Mouse (Mus musculus): ENCODE measurements at regions not wholly inside any gene's neighbourhood (a gene's known extent, or its start where the extent isn't known, plus 50 kb on each side); places are given as distances from the start of the nearest gene placed in this dataset.

GRCm38 (mm10) chr14:86211654-86212053 lies 929.4 kb downstream of the Diaph3 start:
- WGBS, result 99% methylated on average over 3 of the region's 3 CpGs
- intact Hi-C loops (cut with DNase I), result no loop called here
- Histone ChIP-seq H3K79me2 (replicated peaks; ENCODE audit: control insufficient read depth, insufficient read depth, low read length) (no peaks in the 10 kb centered on the region), H3K4me3 (no peak overlapping the region), H3K9ac (ENCODE audit: low read depth, low read length) (no peak overlapping the region), H3K36me3 (ENCODE audit: control insufficient read depth, insufficient read depth, low read length) (no peaks in the 10 kb centered on the region), H3K27ac (no peak overlapping the region), H3K27me3 (ENCODE audit: control insufficient read depth, insufficient read depth, low read length) (no peaks in the 10 kb centered on the region), H3K4me1 (ENCODE audit: control insufficient read depth, insufficient read depth, low read length) (no peaks in the 10 kb centered on the region)
- DNase-seq, result no peak
- TF ChIP-seq CTCF (IDR thresholded peaks at IDR 0.05), result no peak
- no peak for TF ChIP-seq EP300 (IDR thresholded peaks at IDR 0.05; ENCODE audit: insufficient read depth, low read depth, low read length)
- TF ChIP-seq POLR2A (IDR thresholded peaks at IDR 0.05; ENCODE audit: insufficient read depth, low read depth, low read length), result no peak

- Histone ChIP-seq H3K4me1 (ENCODE audit: control insufficient read depth, insufficient read depth, low read length) (no peaks in the 10 kb centered on the region), H3K9ac (ENCODE audit: low read depth, low read length) (no peak overlapping the region), H3K27ac (no peak overlapping the region), H3K4me3 (no peak overlapping the region), H3K27me3 (ENCODE audit: control insufficient read depth, insufficient read depth, low read length) (no peaks in the 10 kb centered on the region), H3K79me2 (replicated peaks; ENCODE audit: control insufficient read depth, insufficient read depth, low read length) (no peaks in the 10 kb centered on the region), H3K36me3 (ENCODE audit: control insufficient read depth, insufficient read depth, low read length) (no peaks in the 10 kb centered on the region)
- TF ChIP-seq EP300 (IDR thresholded peaks at IDR 0.05; ENCODE audit: insufficient read depth, low read depth, low read length) (no peak), POLR2A (IDR thresholded peaks at IDR 0.05; ENCODE audit: insufficient read depth, low read depth, low read length) (no peak), CTCF (IDR thresholded peaks at IDR 0.05) (no peak)
- DNase-seq, result no peak
- intact Hi-C loops (cut with DNase I), result no loop called here
- 77% methylated on average over 7 of the region's 7 CpGs for WGBS
These were observed 936.5 kb downstream of the Diaph3 start for GRCm38 (mm10) chr14:86204582-86204981.

GRCm38 (mm10) chr14:86197864-86198263 lies 943.2 kb downstream of the Diaph3 start:
- TF ChIP-seq POLR2A (IDR thresholded peaks at IDR 0.05; ENCODE audit: insufficient read depth, low read depth, low read length), result no peak
- TF ChIP-seq EP300 (IDR thresholded peaks at IDR 0.05; ENCODE audit: insufficient read depth, low read depth, low read length), result no peak
- TF ChIP-seq CTCF (IDR thresholded peaks at IDR 0.05), result no peak
- Histone ChIP-seq H3K27me3 (ENCODE audit: control insufficient read depth, insufficient read depth, low read length) (no peaks in the 10 kb centered on the region), H3K9ac (ENCODE audit: low read depth, low read length) (no peak overlapping the region), H3K4me1 (ENCODE audit: control insufficient read depth, insufficient read depth, low read length) (no peaks in the 10 kb centered on the region), H3K79me2 (replicated peaks; ENCODE audit: control insufficient read depth, insufficient read depth, low read length) (no peaks in the 10 kb centered on the region), H3K36me3 (ENCODE audit: control insufficient read depth, insufficient read depth, low read length) (no peaks in the 10 kb centered on the region), H3K4me3 (no peak overlapping the region), H3K27ac (no peak overlapping the region)
- no peak for DNase-seq
- intact Hi-C loops (cut with DNase I), result no loop called here
- WGBS, result 86% methylated on average over 4 of the region's 4 CpGs

GRCm38 (mm10) chr14:86184663-86185381 lies 956.2 kb downstream of the Diaph3 start:
- no peaks in the 10 kb centered on the region for H3K36me3 ChIP-seq (ENCODE audit: control insufficient read depth, insufficient read depth, low read length)
- intact Hi-C loops (cut with DNase I), result no loop called here
- no peaks in the 10 kb centered on the region for H3K79me2 ChIP-seq (replicated peaks; ENCODE audit: control insufficient read depth, insufficient read depth, low read length)
- H3K27me3 ChIP-seq (ENCODE audit: control insufficient read depth, insufficient read depth, low read length), result no peaks in the 10 kb centered on the region
- no peak for TF ChIP-seq EP300 (IDR thresholded peaks at IDR 0.05; ENCODE audit: insufficient read depth, low read depth, low read length)
- no peak for TF ChIP-seq POLR2A (IDR thresholded peaks at IDR 0.05; ENCODE audit: insufficient read depth, low read depth, low read length)
- no peak for TF ChIP-seq CTCF (IDR thresholded peaks at IDR 0.05)
- 63% methylated on average over 4 of the region's 4 CpGs for WGBS
- no peak for DNase-seq
- H3K4me1 ChIP-seq (ENCODE audit: control insufficient read depth, insufficient read depth, low read length), result no peaks in the 10 kb centered on the region
- no peak overlapping the region for H3K9ac ChIP-seq (ENCODE audit: low read depth, low read length)
- H3K27ac ChIP-seq, result no peak overlapping the region
- H3K4me3 ChIP-seq, result no peak overlapping the region

- H3K4me3 ChIP-seq, result no peak overlapping the region
- 80% methylated on average over 4 of the region's 4 CpGs for whole genome bisulfite sequencing
These were observed 962.5 kb downstream of the Diaph3 start for GRCm38 (mm10) chr14:86178517-86178916.

GRCm38 (mm10) chr14:86171118-86171517 lies 969.9 kb downstream of the Diaph3 start:
- Histone ChIP-seq H3K27ac (no peak overlapping the region), H3K79me2 (replicated peaks; ENCODE audit: control insufficient read depth, insufficient read depth, low read length) (no peaks in the 10 kb centered on the region), H3K27me3 (ENCODE audit: control insufficient read depth, insufficient read depth, low read length) (no peaks in the 10 kb centered on the region), H3K9ac (ENCODE audit: low read depth, low read length) (no peak overlapping the region), H3K36me3 (ENCODE audit: control insufficient read depth, insufficient read depth, low read length) (no peaks in the 10 kb centered on the region), H3K4me1 (ENCODE audit: control insufficient read depth, insufficient read depth, low read length) (no peaks in the 10 kb centered on the region), H3K4me3 (no peak overlapping the region)
- DNase-seq, result no peak
- TF ChIP-seq CTCF (IDR thresholded peaks at IDR 0.05) (no peak), EP300 (IDR thresholded peaks at IDR 0.05; ENCODE audit: insufficient read depth, low read depth, low read length) (no peak), POLR2A (IDR thresholded peaks at IDR 0.05; ENCODE audit: insufficient read depth, low read depth, low read length) (no peak)
- intact Hi-C loops (cut with DNase I), result no loop called here
- 30% methylated on average over 1 of the region's 1 CpGs for WGBS

More at GRCm38 (mm10) chr14:86178517-86178916, 962.5 kb downstream of the Diaph3 start:
- Histone ChIP-seq H3K79me2 (replicated peaks; ENCODE audit: control insufficient read depth, insufficient read depth, low read length) (no peaks in the 10 kb centered on the region), H3K36me3 (ENCODE audit: control insufficient read depth, insufficient read depth, low read length) (no peaks in the 10 kb centered on the region), H3K9ac (ENCODE audit: low read depth, low read length) (no peak overlapping the region), H3K27ac (no peak overlapping the region), H3K27me3 (ENCODE audit: control insufficient read depth, insufficient read depth, low read length) (no peaks in the 10 kb centered on the region), H3K4me1 (ENCODE audit: control insufficient read depth, insufficient read depth, low read length) (no peaks in the 10 kb centered on the region)
- no peak for DNase-seq
- TF ChIP-seq CTCF (IDR thresholded peaks at IDR 0.05) (no peak), POLR2A (IDR thresholded peaks at IDR 0.05; ENCODE audit: insufficient read depth, low read depth, low read length) (no peak)
- intact Hi-C loops (cut with DNase I), result no loop called here

Measured in heart, adult 2 months (tissue).